Mouse (Mus musculus) liver, postnatal 0 days (tissue): Measurements from ENCODE around the gene Trpc7.

Experiments used
- CTCF ChIP-seq: sonication (generic); IDR thresholded peaks from 2 replicates; pipeline ENCODE4 v1.5.1; 2016; ENCODE audit warnings: antibody characterized with exemption, low read depth
- EP300 ChIP-seq: IDR thresholded peaks from 2 replicates; pipeline ENCODE4 v1.6.1; 2016; ENCODE audit warnings: antibody characterized with exemption, low read depth, mild to moderate bottlenecking

DNA sequence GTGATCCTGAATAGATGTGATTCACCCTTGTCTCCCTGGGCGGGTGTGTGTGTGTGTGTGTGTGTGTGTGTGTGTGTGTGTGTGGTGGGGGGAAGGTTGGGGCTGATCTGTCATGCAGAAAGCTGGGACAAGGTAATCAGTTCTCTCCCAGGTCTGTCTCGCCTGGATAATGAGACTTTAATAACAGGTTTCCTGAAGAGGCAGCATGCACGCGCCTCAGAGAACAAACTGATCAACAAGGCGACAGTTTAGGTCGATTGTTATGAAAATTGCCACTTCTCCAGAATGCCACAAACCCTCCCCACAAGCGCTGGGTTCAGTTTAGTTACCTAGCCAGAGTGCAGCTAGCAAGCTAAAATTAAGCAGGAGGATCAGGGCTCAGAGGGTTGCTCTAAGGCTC, 101.4 kb downstream of the Trpc7 start:
- no peak for TF ChIP-seq CTCF
- no peak for TF ChIP-seq EP300
